Mouse (Mus musculus) neural tube, embryonic 14.5 days (tissue): ENCODE data around the gene Anapc5. TPM values are rescaled to one million over a fixed set of nuclear protein-coding genes. Genes with fewer than 3 reads are reported as not detected.

Source experiments
- ATAC-seq: fragments of 200-750 bp; cut with Nextera tagmentation; 2 replicates; pipeline ENCODE4 v1.8.0; 2017; ENCODE audit warnings: low read depth, mild to moderate bottlenecking, moderate TSS enrichment, moderate library complexity
- H3K27ac ChIP-seq: fragments of 300-500 bp; sonication (generic); 2 replicates; pipeline ENCODE4 v1.5.1; 2014; ENCODE audit warnings: low read depth, mild to moderate bottlenecking, control low read depth, low read length, moderate library complexity, mixed read lengths
- H3K27me3 ChIP-seq: fragments of 300-500 bp; sonication (generic); 2 replicates; pipeline ENCODE4 v1.6.1; 2014; ENCODE audit warnings: low read length; ENCODE audit not compliant: control insufficient read depth, insufficient read depth
- H3K36me3 ChIP-seq: fragments of 300-500 bp; sonication (generic); 2 replicates; pipeline ENCODE4 v1.6.1; 2014; ENCODE audit warnings: low read length, mixed read lengths; ENCODE audit not compliant: control insufficient read depth, insufficient read depth
- H3K4me1 ChIP-seq: fragments of 300-500 bp; sonication (generic); 2 replicates; pipeline ENCODE4 v1.6.1; 2014; ENCODE audit warnings: low read length; ENCODE audit not compliant: control insufficient read depth, insufficient read depth
- H3K4me2 ChIP-seq: fragments of 300-500 bp; sonication (generic); 2 replicates; pipeline ENCODE4 v1.6.1; 2014; ENCODE audit warnings: mild to moderate bottlenecking, low read depth, low read length, control low read depth
- H3K4me3 ChIP-seq: fragments of 300-500 bp; sonication (generic); 2 replicates; pipeline ENCODE4 v1.5.1; 2014; ENCODE audit warnings: low read depth, low read length, control low read depth, mixed read lengths
- H3K9ac ChIP-seq: fragments of 300-500 bp; sonication (generic); replicated peaks from 2 replicates; pipeline ENCODE4 v1.6.1; 2014; ENCODE audit warnings: low read depth, mild to moderate bottlenecking, control low read depth, low read length, mixed read lengths
- H3K9me3 ChIP-seq: fragments of 300-500 bp; sonication (generic); 2 replicates; pipeline ENCODE4 v1.6.1; 2016; ENCODE audit warnings: low read length; ENCODE audit not compliant: control insufficient read depth
- WGBS: fragments of 180-500 bp; shearing (Covaris S2); extraction: QIAGEN DNeasy Blood & Tissue Kit; methylation state at CpG from one replicate; pipeline ENCODE4 v1.1.7; 2014; 5-methylcytosine and 5-hydroxymethylcytosine counted together
- polyA plus RNA-seq: library from polyadenylated mRNA; unstranded; fragments of >200 nt; fragmentation: Nextera tagmentation; extraction: Ambion mirVana; gene quantifications from 2 replicates; pipeline ENCODE4 v1.2.1, GENCODE M21; 2014

The Anapc5 gene
- polyA plus RNA-seq, 1 experiment from 2014 or later = 488 TPM

GRCm38 (mm10) chr5:122764032-122764464 is 57.1 kb downstream of the Anapc5 start:
- Histone ChIP-seq H3K27me3 (no peaks in the 10 kb centered on the region), H3K27ac (no peak overlapping the region), H3K4me2 (no peak overlapping the region), H3K9me3 (no peaks in the 10 kb centered on the region), H3K4me1 (no peaks in the 10 kb centered on the region), H3K36me3 (peaks cover 7% of the 10 kb centered on the region; the same call in 1 of the 2 replicates), H3K9ac (no peak overlapping the region), H3K4me3 (no peak overlapping the region)
- WGBS = 62% methylated on average over 10 of the region's 10 CpGs
- ATAC-seq = no peak

DNA sequence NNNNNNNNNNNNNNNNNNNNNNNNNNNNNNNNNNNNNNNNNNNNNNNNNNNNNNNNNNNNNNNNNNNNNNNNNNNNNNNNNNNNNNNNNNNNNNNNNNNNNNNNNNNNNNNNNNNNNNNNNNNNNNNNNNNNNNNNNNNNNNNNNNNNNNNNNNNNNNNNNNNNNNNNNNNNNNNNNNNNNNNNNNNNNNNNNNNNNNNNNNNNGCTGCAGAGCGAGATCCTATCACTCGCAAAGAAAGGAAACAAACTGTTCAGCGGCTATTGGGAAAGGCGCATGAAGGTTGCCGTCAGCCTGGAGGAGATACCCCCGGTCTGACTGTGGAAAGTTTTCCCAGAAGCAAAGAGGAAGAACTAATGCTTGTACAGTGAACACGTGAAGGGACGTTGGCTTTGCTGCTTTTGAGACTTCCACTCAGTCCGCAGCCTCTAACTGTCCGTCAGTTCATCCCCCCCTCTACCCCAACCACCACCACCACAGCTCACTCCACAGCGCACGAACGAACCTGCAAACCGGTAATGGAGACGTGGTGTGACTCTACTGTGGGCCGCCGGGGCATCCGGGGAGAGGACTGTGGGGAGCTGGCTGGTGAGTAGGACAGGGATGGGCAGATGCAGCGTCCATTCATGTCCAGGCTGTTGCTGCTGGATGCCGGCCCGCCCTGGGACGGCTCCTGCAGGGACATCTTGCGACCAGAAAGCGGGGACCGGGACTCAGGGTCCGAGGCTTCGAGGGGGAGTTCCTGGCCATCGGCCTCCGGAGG is 57.7 kb downstream of the Anapc5 start:
- Histone ChIP-seq H3K4me3 (no peak overlapping the region), H3K4me1 (no peaks in the 10 kb centered on the region), H3K36me3 (peaks cover 13% of the 10 kb centered on the region), H3K27ac (no peak overlapping the region), H3K9me3 (no peaks in the 10 kb centered on the region), H3K4me2 (no peak overlapping the region), H3K9ac (no peak overlapping the region), H3K27me3 (no peaks in the 10 kb centered on the region)
- 90% methylated on average over 29 of the region's 29 CpGs for WGBS
- no peak for ATAC-seq

DNA sequence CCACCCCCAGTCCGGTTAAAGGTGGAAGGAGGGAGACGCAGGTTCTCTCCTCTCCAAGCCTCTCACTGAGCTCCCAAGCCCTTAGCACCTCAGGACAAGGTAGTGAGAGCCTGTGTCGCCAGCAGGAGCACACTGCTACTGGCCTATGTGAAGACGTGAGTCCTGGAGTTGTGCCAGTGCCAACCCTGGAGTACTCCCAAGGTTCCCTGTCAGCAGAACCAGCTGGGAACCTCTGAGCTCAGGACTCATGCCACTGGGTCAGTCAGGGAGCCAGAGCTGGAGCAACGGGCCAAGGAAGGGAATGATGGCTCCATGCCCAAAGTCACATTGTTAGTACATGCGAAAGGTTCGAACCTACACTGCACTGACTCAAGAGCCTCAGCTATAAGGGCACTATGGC is 64.5 kb downstream of the Anapc5 start:
- Histone ChIP-seq H3K9me3 (no peaks in the 10 kb centered on the region), H3K9ac (no peak overlapping the region), H3K4me3 (no peak overlapping the region), H3K4me1 (no peaks in the 10 kb centered on the region), H3K27me3 (no peaks in the 10 kb centered on the region), H3K36me3 (peaks cover 31% of the 10 kb centered on the region), H3K4me2 (no peak overlapping the region), H3K27ac (no peak overlapping the region)
- 88% methylated on average over 7 of the region's 7 CpGs for WGBS
- no peak for ATAC-seq

DNA sequence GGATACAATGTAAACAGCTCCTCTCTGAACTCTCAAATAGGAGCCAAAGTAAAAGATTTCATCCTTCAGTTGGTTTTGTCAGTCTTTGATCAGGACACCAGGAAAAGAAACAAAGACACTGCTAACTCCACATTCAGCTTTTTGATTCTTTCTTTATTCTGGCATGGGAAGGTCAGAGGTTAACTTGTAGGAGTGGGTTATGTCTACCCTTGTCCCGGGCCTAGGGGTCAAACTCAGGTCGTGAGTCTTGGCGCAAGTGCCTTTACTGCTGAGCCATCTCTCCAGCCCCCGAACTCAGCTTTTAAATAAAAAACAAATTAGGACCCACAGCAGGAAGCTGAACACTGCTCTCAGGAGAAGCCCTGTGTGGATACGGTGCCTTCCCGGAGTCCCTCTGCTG is 65.0 kb downstream of the Anapc5 start:
- no peak for ATAC-seq
- Histone ChIP-seq H3K9ac (no peak overlapping the region), H3K4me2 (no peak overlapping the region), H3K27ac (no peak overlapping the region), H3K27me3 (no peaks in the 10 kb centered on the region), H3K36me3 (peaks cover 31% of the 10 kb centered on the region), H3K9me3 (no peaks in the 10 kb centered on the region), H3K4me3 (no peak overlapping the region), H3K4me1 (no peaks in the 10 kb centered on the region)
- 50% methylated on average over 6 of the region's 6 CpGs for WGBS

- Histone ChIP-seq H3K4me3 (no peak overlapping the region), H3K27me3 (no peaks in the 10 kb centered on the region), H3K27ac (no peak overlapping the region), H3K9me3 (no peaks in the 10 kb centered on the region), H3K4me1 (no peaks in the 10 kb centered on the region), H3K36me3 (peaks cover 31% of the 10 kb centered on the region), H3K4me2 (no peak overlapping the region), H3K9ac (no peak overlapping the region)
- no peak for ATAC-seq
- 93% methylated on average over 4 of the region's 4 CpGs for WGBS
Measured at GRCm38 (mm10) chr5:122755620-122756019, 65.5 kb downstream of the Anapc5 start.

- H3K9ac ChIP-seq = no peak overlapping the region
- H3K36me3 ChIP-seq = peaks cover 31% of the 10 kb centered on the region
- WGBS = 91% methylated on average over 16 of the region's 16 CpGs
- no peak for ATAC-seq
- no peaks in the 10 kb centered on the region for H3K27me3 ChIP-seq
- no peak overlapping the region for H3K27ac ChIP-seq
- no peaks in the 10 kb centered on the region for H3K4me1 ChIP-seq
- H3K9me3 ChIP-seq = no peaks in the 10 kb centered on the region
- H3K4me2 ChIP-seq = no peak overlapping the region
- H3K4me3 ChIP-seq = no peak overlapping the region
Measured at GRCm38 (mm10) chr5:122754477-122754876, 66.7 kb downstream of the Anapc5 start.

DNA sequence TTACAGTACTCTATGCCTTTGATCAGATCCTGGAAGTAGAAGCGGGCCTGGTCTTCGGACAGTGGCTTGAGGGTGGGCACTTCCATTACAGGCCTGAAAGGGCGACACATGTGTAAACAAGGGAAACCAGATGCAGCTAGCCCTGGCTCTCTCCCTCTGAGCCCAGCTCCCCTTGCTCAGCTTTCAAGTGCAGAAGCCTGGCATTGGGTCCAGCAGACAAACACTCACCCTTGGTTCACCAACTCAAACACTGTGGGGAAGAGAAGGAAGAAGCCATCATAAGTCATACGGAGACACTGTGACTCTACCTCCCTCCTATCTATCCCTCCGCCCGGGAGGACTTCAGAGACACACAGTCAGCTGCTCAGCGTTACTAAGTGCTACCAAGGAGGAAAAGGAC is 73.2 kb downstream of the Anapc5 start:
- ATAC-seq = no peak
- Histone ChIP-seq H3K9ac (no peak overlapping the region), H3K9me3 (no peaks in the 10 kb centered on the region), H3K4me1 (no peaks in the 10 kb centered on the region), H3K36me3 (peaks cover 49% of the 10 kb centered on the region), H3K27me3 (no peaks in the 10 kb centered on the region), H3K4me3 (no peak overlapping the region), H3K27ac (no peak overlapping the region), H3K4me2 (no peak overlapping the region)
- 85% methylated on average over 7 of the region's 7 CpGs for WGBS

DNA sequence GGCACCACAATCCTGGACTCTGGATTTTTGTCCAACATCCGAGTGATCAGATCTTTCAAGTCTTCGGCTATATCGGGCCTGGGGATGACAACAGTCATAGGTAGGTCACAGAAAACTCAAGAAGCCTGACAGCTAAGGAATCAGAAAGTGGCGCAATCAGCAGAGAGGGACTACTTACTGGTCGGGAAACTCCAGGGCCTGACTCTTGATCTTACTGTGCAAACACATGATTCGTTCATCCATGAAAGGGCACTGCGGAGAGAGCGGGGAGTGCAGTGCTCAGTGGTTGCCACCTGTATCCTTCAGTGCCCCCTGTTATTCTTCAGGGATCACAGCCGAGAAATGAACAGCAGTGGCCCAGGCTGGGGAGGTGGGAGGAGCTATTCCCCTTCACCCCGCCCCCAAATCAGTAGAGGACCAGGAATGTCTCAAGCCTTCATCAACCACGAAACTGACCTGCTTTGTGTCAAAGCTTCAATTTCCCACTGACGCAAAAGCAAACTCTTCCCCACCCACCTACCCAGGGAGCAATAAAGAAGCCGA is 77.2 kb downstream of the Anapc5 start:
- Histone ChIP-seq H3K27ac (no peak overlapping the region), H3K9me3 (no peaks in the 10 kb centered on the region), H3K4me3 (no peak overlapping the region), H3K4me2 (no peak overlapping the region), H3K4me1 (no peaks in the 10 kb centered on the region), H3K9ac (no peak overlapping the region), H3K36me3 (peaks cover 50% of the 10 kb centered on the region), H3K27me3 (no peaks in the 10 kb centered on the region)
- no peak for ATAC-seq
- WGBS = 89% methylated on average over 13 of the region's 13 CpGs
